Mouse (Mus musculus) small intestine, adult 2 months (tissue): ENCODE data around the gene S100a10.

ENCODE experiments used
- CTCF ChIP-seq: fragments of 200-500 bp; IDR thresholded peaks from 2 replicates; pipeline ENCODE4 v1.5.1; 2012; ENCODE audit warnings: low read depth, mild to moderate bottlenecking, control low read depth, inconsistent platforms, low read length, moderate library complexity, mixed read lengths; ENCODE audit not compliant: insufficient replicate concordance, insufficient read length; ENCODE audit errors: extremely low read depth
- POLR2A ChIP-seq: fragments of 200-500 bp; IDR thresholded peaks from 2 replicates; pipeline ENCODE4 v1.6.1; 2012; ENCODE audit warnings: low read depth, mild to moderate bottlenecking, control low read depth, inconsistent platforms, low read length, moderate library complexity

DNA sequence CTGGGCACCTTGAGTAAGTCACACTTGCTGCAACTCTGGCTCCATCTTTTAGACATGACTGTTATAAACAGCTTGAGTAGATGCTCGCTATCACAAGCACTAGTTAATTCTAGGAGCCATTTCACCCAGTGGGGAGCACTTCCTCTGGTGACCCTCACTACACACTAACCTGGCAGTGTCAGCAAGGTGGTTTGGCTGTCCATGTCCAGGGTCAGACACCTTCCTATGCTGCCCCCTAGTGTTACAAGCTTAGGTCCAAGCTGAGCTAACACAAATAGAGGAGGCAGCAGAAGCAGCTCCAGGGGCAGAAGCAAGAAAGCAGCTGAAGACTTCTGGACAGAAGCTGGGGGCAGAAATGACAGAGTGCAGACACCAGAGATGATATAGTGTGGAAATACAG is 38.6 kb downstream of the S100a10 start:
- TF ChIP-seq POLR2A, result no peak
- peak; percentile 83; the same call in 1 of the 2 replicates for TF ChIP-seq CTCF
